Mouse (Mus musculus): Measurements from ENCODE around the gene Rnf216. TPM values are rescaled to one million over a fixed set of nuclear protein-coding genes. Genes with fewer than 3 reads are reported as not detected.

The Rnf216 gene
- 26.9 and 38.6 TPM in 2 replicates for polyA plus RNA-seq (2014; fragmentation: Nextera tagmentation; extraction: Ambion mirVana)

- Histone ChIP-seq H3K27ac (ENCODE audit: low read depth, low read length) (peak within 1 kb of the TSS; percentile 85), H3K4me3 (ENCODE audit: low read depth, low read length) (peak within 1 kb of the TSS; percentile 90), H3K4me1 (ENCODE audit: control insufficient read depth, insufficient read depth, low read length) (peaks cover 6% of the 10 kb centered on the region; the same call in 1 of the 2 replicates), H3K27me3 (replicated peaks; ENCODE audit: control insufficient read depth, insufficient read depth, low read length) (no peaks in the 10 kb centered on the region), H3K9me3 (replicated peaks; ENCODE audit: control insufficient read depth, low read length) (no peaks in the 10 kb centered on the region), H3K9ac (ENCODE audit: low read length) (peak within 1 kb of the TSS; percentile 85), H3K36me3 (ENCODE audit: control insufficient read depth, insufficient read depth, low read length) (no peaks in the 10 kb centered on the region), H3K4me2 (ENCODE audit: low read length) (peak within 1 kb of the TSS; percentile 65)
- under 1% methylated on average over 85 of the region's 110 CpGs for WGBS
- DNase-seq (ENCODE audit: low spot score) (peak; percentile 95), ATAC-seq (peak; percentile 96)
Observed at GRCm38 (mm10) chr5:143112281-143113246, at the start of gene Rnf216. Gene Rnf216 (minus strand): TSS chr5:143112994.

GRCm38 (mm10) chr5:143155534-143155933 is 42.7 kb upstream of the Rnf216 start:
- WGBS = 91% methylated on average over 3 of the region's 3 CpGs
- Histone ChIP-seq H3K36me3 (ENCODE audit: control insufficient read depth, insufficient read depth, low read length) (no peaks in the 10 kb centered on the region), H3K27ac (ENCODE audit: low read depth, low read length) (no peak overlapping the region), H3K4me2 (ENCODE audit: low read length) (no peak overlapping the region), H3K9me3 (replicated peaks; ENCODE audit: control insufficient read depth, low read length) (no peaks in the 10 kb centered on the region), H3K4me3 (ENCODE audit: low read depth, low read length) (no peak overlapping the region), H3K4me1 (ENCODE audit: control insufficient read depth, insufficient read depth, low read length) (no peaks in the 10 kb centered on the region), H3K9ac (ENCODE audit: low read length) (no peak overlapping the region), H3K27me3 (replicated peaks; ENCODE audit: control insufficient read depth, insufficient read depth, low read length) (peaks cover 13% of the 10 kb centered on the region; the same call in 1 of the 2 replicates)
- no peak for DNase-seq (ENCODE audit: low spot score)
- ATAC-seq = no peak

- Histone ChIP-seq H3K4me3 (ENCODE audit: low read depth, low read length) (no peak overlapping the region), H3K9me3 (replicated peaks; ENCODE audit: control insufficient read depth, low read length) (no peaks in the 10 kb centered on the region), H3K4me2 (ENCODE audit: low read length) (no peak overlapping the region), H3K27me3 (replicated peaks; ENCODE audit: control insufficient read depth, insufficient read depth, low read length) (peaks cover 13% of the 10 kb centered on the region; the same call in 1 of the 2 replicates), H3K4me1 (ENCODE audit: control insufficient read depth, insufficient read depth, low read length) (no peaks in the 10 kb centered on the region), H3K36me3 (ENCODE audit: control insufficient read depth, insufficient read depth, low read length) (no peaks in the 10 kb centered on the region), H3K27ac (ENCODE audit: low read depth, low read length) (no peak overlapping the region), H3K9ac (ENCODE audit: low read length) (no peak overlapping the region)
- WGBS = 93% methylated on average over 10 of the region's 10 CpGs
- DNase-seq (ENCODE audit: low spot score) (no peak), ATAC-seq (no peak)
Observed at GRCm38 (mm10) chr5:143153756-143154155, 41.0 kb upstream of the Rnf216 start.

GRCm38 (mm10) chr5:143150044-143150443 is 37.2 kb upstream of the Rnf216 start:
- ATAC-seq (no peak), DNase-seq (ENCODE audit: low spot score) (no peak)
- H3K36me3 ChIP-seq (ENCODE audit: control insufficient read depth, insufficient read depth, low read length) = no peaks in the 10 kb centered on the region
- no peak overlapping the region for H3K4me3 ChIP-seq (ENCODE audit: low read depth, low read length)
- no peak overlapping the region for H3K9ac ChIP-seq (ENCODE audit: low read length)
- 90% methylated on average over 2 of the region's 2 CpGs for WGBS
- no peaks in the 10 kb centered on the region for H3K4me1 ChIP-seq (ENCODE audit: control insufficient read depth, insufficient read depth, low read length)
- no peaks in the 10 kb centered on the region for H3K9me3 ChIP-seq (replicated peaks; ENCODE audit: control insufficient read depth, low read length)
- H3K27ac ChIP-seq (ENCODE audit: low read depth, low read length) = no peak overlapping the region
- no peak overlapping the region for H3K4me2 ChIP-seq (ENCODE audit: low read length)
- no peaks in the 10 kb centered on the region for H3K27me3 ChIP-seq (replicated peaks; ENCODE audit: control insufficient read depth, insufficient read depth, low read length)

GRCm38 (mm10) chr5:143149536-143149935 is 36.7 kb upstream of the Rnf216 start:
- H3K27me3 ChIP-seq (replicated peaks; ENCODE audit: control insufficient read depth, insufficient read depth, low read length) = no peaks in the 10 kb centered on the region
- H3K4me3 ChIP-seq (ENCODE audit: low read depth, low read length) = no peak overlapping the region
- no peak overlapping the region for H3K4me2 ChIP-seq (ENCODE audit: low read length)
- DNase-seq (ENCODE audit: low spot score) (no peak), ATAC-seq (no peak)
- H3K9ac ChIP-seq (ENCODE audit: low read length) = no peak overlapping the region
- H3K9me3 ChIP-seq (replicated peaks; ENCODE audit: control insufficient read depth, low read length) = no peaks in the 10 kb centered on the region
- H3K4me1 ChIP-seq (ENCODE audit: control insufficient read depth, insufficient read depth, low read length) = no peaks in the 10 kb centered on the region
- 88% methylated on average over 2 of the region's 2 CpGs for WGBS
- no peaks in the 10 kb centered on the region for H3K36me3 ChIP-seq (ENCODE audit: control insufficient read depth, insufficient read depth, low read length)
- no peak overlapping the region for H3K27ac ChIP-seq (ENCODE audit: low read depth, low read length)

GRCm38 (mm10) chr5:143148661-143149060 is 35.9 kb upstream of the Rnf216 start:
- no peak for DNase-seq (ENCODE audit: low spot score)
- ATAC-seq = no peak
- Histone ChIP-seq H3K9ac (ENCODE audit: low read length) (no peak overlapping the region), H3K36me3 (ENCODE audit: control insufficient read depth, insufficient read depth, low read length) (no peaks in the 10 kb centered on the region), H3K4me2 (ENCODE audit: low read length) (no peak overlapping the region), H3K27me3 (replicated peaks; ENCODE audit: control insufficient read depth, insufficient read depth, low read length) (no peaks in the 10 kb centered on the region), H3K27ac (ENCODE audit: low read depth, low read length) (no peak overlapping the region), H3K9me3 (replicated peaks; ENCODE audit: control insufficient read depth, low read length) (no peaks in the 10 kb centered on the region), H3K4me1 (ENCODE audit: control insufficient read depth, insufficient read depth, low read length) (no peaks in the 10 kb centered on the region), H3K4me3 (ENCODE audit: low read depth, low read length) (no peak overlapping the region)
- 94% methylated on average over 5 of the region's 5 CpGs for WGBS

GRCm38 (mm10) chr5:143147481-143147880 is 34.7 kb upstream of the Rnf216 start, which contains the start of gene Olfr718-ps1:
Gene Olfr718-ps1 (minus strand): TSS chr5:143147581.
- H3K36me3 ChIP-seq (ENCODE audit: control insufficient read depth, insufficient read depth, low read length) = no peaks in the 10 kb centered on the region
- ATAC-seq = no peak
- H3K27ac ChIP-seq (ENCODE audit: low read depth, low read length) = no peak within 1 kb of the TSS
- H3K9me3 ChIP-seq (replicated peaks; ENCODE audit: control insufficient read depth, low read length) = no peaks in the 10 kb centered on the region
- H3K4me2 ChIP-seq (ENCODE audit: low read length) = no peak within 1 kb of the TSS
- H3K4me1 ChIP-seq (ENCODE audit: control insufficient read depth, insufficient read depth, low read length) = no peaks in the 10 kb centered on the region
- H3K4me3 ChIP-seq (ENCODE audit: low read depth, low read length) = no peak within 1 kb of the TSS
- no peaks in the 10 kb centered on the region for H3K27me3 ChIP-seq (replicated peaks; ENCODE audit: control insufficient read depth, insufficient read depth, low read length)
- no peak for DNase-seq (ENCODE audit: low spot score)
- 75% methylated on average over 3 of the region's 3 CpGs for WGBS
- no peak within 1 kb of the TSS for H3K9ac ChIP-seq (ENCODE audit: low read length)

GRCm38 (mm10) chr5:143137580-143137979 is 24.8 kb upstream of the Rnf216 start:
- Histone ChIP-seq H3K9ac (ENCODE audit: low read length) (no peak overlapping the region), H3K27me3 (replicated peaks; ENCODE audit: control insufficient read depth, insufficient read depth, low read length) (no peaks in the 10 kb centered on the region), H3K4me3 (ENCODE audit: low read depth, low read length) (no peak overlapping the region), H3K4me2 (ENCODE audit: low read length) (no peak overlapping the region), H3K27ac (ENCODE audit: low read depth, low read length) (no peak overlapping the region), H3K36me3 (ENCODE audit: control insufficient read depth, insufficient read depth, low read length) (no peaks in the 10 kb centered on the region), H3K9me3 (replicated peaks; ENCODE audit: control insufficient read depth, low read length) (no peaks in the 10 kb centered on the region), H3K4me1 (ENCODE audit: control insufficient read depth, insufficient read depth, low read length) (no peaks in the 10 kb centered on the region)
- no peak for DNase-seq (ENCODE audit: low spot score)
- ATAC-seq = no peak
- 83% methylated on average over 13 of the region's 13 CpGs for WGBS

GRCm38 (mm10) chr5:143135042-143135441 is 22.2 kb upstream of the Rnf216 start:
- H3K27ac ChIP-seq (ENCODE audit: low read depth, low read length) = no peak overlapping the region
- no peak overlapping the region for H3K4me3 ChIP-seq (ENCODE audit: low read depth, low read length)
- H3K4me1 ChIP-seq (ENCODE audit: control insufficient read depth, insufficient read depth, low read length) = no peaks in the 10 kb centered on the region
- WGBS = 89% methylated on average over 7 of the region's 7 CpGs
- ATAC-seq (no peak), DNase-seq (ENCODE audit: low spot score) (no peak)
- H3K4me2 ChIP-seq (ENCODE audit: low read length) = no peak overlapping the region
- no peaks in the 10 kb centered on the region for H3K36me3 ChIP-seq (ENCODE audit: control insufficient read depth, insufficient read depth, low read length)
- H3K9ac ChIP-seq (ENCODE audit: low read length) = no peak overlapping the region
- no peaks in the 10 kb centered on the region for H3K27me3 ChIP-seq (replicated peaks; ENCODE audit: control insufficient read depth, insufficient read depth, low read length)
- no peaks in the 10 kb centered on the region for H3K9me3 ChIP-seq (replicated peaks; ENCODE audit: control insufficient read depth, low read length)

All from forebrain, embryonic 14.5 days (tissue).